Mouse (Mus musculus) lung, embryonic 16.5 days (tissue): ENCODE measurements around the gene Hoxc11. TPM values are rescaled to one million over a fixed set of nuclear protein-coding genes. Genes with fewer than 3 reads are reported as not detected.

ENCODE experiments used
- ATAC-seq: fragments of 200-750 bp; cut with Nextera tagmentation; 2 replicates; pipeline ENCODE4 v1.8.0; 2017; ENCODE audit warnings: low read depth, mild to moderate bottlenecking, moderate library complexity
- H3K27ac ChIP-seq: fragments of 300-500 bp; sonication (generic); 2 replicates; pipeline ENCODE4 v1.5.1; 2014; ENCODE audit warnings: mild to moderate bottlenecking, control low read depth, low read length
- H3K27me3 ChIP-seq: fragments of 300-500 bp; sonication (generic); 2 replicates; pipeline ENCODE4 v1.6.1; 2014; ENCODE audit warnings: low read depth, low read length, mixed read lengths; ENCODE audit not compliant: control insufficient read depth, insufficient read depth
- H3K36me3 ChIP-seq: fragments of 300-500 bp; sonication (generic); 2 replicates; pipeline ENCODE4 v1.6.1; 2014; ENCODE audit warnings: low read length; ENCODE audit not compliant: control insufficient read depth, insufficient read depth
- H3K4me1 ChIP-seq: fragments of 300-500 bp; sonication (generic); replicated peaks from 2 replicates; pipeline ENCODE4 v1.6.1; 2014; ENCODE audit warnings: low read length, mixed read lengths; ENCODE audit not compliant: control insufficient read depth, insufficient read depth
- H3K4me2 ChIP-seq: fragments of 300-500 bp; sonication (generic); 2 replicates; pipeline ENCODE4 v1.6.1; 2014; ENCODE audit warnings: low read depth, low read length, control low read depth
- H3K4me3 ChIP-seq: fragments of 300-500 bp; sonication (generic); 2 replicates; pipeline ENCODE4 v1.5.1; 2014; ENCODE audit warnings: mild to moderate bottlenecking, low read length, control low read depth
- H3K9ac ChIP-seq: fragments of 300-500 bp; sonication (generic); 2 replicates; pipeline ENCODE4 v1.6.1; 2014; ENCODE audit warnings: low read length, control low read depth
- H3K9me3 ChIP-seq: fragments of 300-500 bp; sonication (generic); 2 replicates; pipeline ENCODE4 v1.6.1; 2016; ENCODE audit warnings: low read length; ENCODE audit not compliant: control insufficient read depth
- WGBS: fragments of 180-500 bp; shearing (Covaris S2); extraction: QIAGEN DNeasy Blood & Tissue Kit; methylation state at CpG from one replicate; pipeline ENCODE4 v1.1.7; 2014; 5-methylcytosine and 5-hydroxymethylcytosine counted together
- polyA plus RNA-seq: library from polyadenylated mRNA; unstranded; fragments of >200 nt; fragmentation: Nextera tagmentation; extraction: Ambion mirVana; gene quantifications from 2 replicates; pipeline ENCODE4 v1.2.1, GENCODE M21; 2015

Gene Hoxc11
- polyA plus RNA-seq, 1 experiment from 2014 or later: not detected

- H3K4me2 ChIP-seq: no peak overlapping the region
- no peaks in the 10 kb centered on the region for H3K9me3 ChIP-seq
- WGBS: 2% methylated on average over 13 of the region's 13 CpGs
- no peaks in the 10 kb centered on the region for H3K36me3 ChIP-seq
- peaks cover 95% of the 10 kb centered on the region for H3K27me3 ChIP-seq
- H3K27ac ChIP-seq: no peak overlapping the region
- no peak overlapping the region for H3K4me3 ChIP-seq
- no peak for ATAC-seq
- H3K4me1 ChIP-seq: peaks cover 4% of the 10 kb centered on the region; the same call in 1 of the 2 replicates
- H3K9ac ChIP-seq: no peak overlapping the region
Measured at GRCm38 (mm10) chr15:102962492-102962891, 8.3 kb downstream of the Hoxc11 start.

- ATAC-seq: no peak
- H3K27ac ChIP-seq: no peak overlapping the region
- H3K4me2 ChIP-seq: no peak overlapping the region
- H3K4me1 ChIP-seq: peaks cover 4% of the 10 kb centered on the region; the same call in 1 of the 2 replicates
- H3K9ac ChIP-seq: no peak overlapping the region
- 2% methylated on average over 8 of the region's 8 CpGs for whole genome bisulfite sequencing
- H3K36me3 ChIP-seq: no peaks in the 10 kb centered on the region
- no peaks in the 10 kb centered on the region for H3K9me3 ChIP-seq
- H3K4me3 ChIP-seq: no peak overlapping the region
- H3K27me3 ChIP-seq: peaks cover 94% of the 10 kb centered on the region
Measured at GRCm38 (mm10) chr15:102963259-102963658, 9.0 kb downstream of the Hoxc11 start.

- Histone ChIP-seq H3K27me3 (peaks cover 95% of the 10 kb centered on the region), H3K4me2 (no peak overlapping the region), H3K9ac (no peak overlapping the region), H3K36me3 (no peaks in the 10 kb centered on the region), H3K9me3 (no peaks in the 10 kb centered on the region), H3K27ac (no peak overlapping the region), H3K4me1 (peaks cover 4% of the 10 kb centered on the region; the same call in 1 of the 2 replicates), H3K4me3 (no peak overlapping the region)
- ATAC-seq: peak; percentile 45; the same call in 1 of the 2 replicates
- WGBS: 2% methylated on average over 28 of the region's 28 CpGs
Measured at GRCm38 (mm10) chr15:102963671-102964640, 9.7 kb downstream of the Hoxc11 start.

GRCm38 (mm10) chr15:102965003-102965891, 11.0 kb downstream of the Hoxc11 start:
- Histone ChIP-seq H3K4me3 (no peak overlapping the region), H3K4me2 (no peak overlapping the region)
- WGBS: 4% methylated on average over 26 of the region's 26 CpGs

DNA sequence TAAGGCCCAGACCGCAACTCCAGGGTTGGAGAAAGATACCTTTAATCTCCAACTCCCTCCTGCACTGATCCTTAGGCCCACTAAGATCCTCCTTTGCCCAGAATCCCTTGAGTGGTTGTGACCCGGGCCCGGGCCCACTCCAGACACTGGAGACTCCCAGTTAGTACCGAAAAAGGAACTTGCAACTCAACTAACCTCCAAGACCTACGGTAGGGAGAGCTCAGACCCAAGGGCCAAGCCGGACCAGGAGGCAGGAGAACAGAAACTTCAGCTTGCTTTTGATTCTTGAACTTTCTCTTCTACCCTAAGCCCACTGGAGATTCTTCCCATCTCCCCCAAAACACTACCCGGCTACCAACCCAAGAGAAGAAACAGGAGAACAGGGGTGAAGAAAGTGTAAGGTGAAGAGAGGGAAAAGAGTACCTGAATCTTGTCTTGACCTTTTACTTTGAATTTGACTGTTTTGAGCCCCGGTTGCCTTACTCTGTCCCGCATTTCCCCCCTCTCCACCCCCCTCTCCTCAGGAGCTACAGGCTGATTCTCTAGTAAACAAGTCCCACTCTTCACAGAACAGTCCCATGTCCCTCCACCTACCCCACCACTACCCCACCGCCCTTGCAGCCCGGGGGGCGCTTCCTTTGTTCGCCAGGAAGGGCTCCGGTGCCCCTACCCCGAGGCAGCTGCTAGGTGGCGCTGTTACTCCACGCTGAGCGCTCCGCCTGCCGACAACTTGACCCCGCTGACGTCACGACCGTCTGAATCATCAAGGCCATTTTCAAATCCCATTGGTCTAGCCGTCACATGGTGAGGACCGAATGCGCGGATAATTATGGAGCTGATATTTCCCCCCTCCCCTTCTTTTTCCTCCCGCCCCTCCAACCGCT, 11.9 kb downstream of the Hoxc11 start:
- Histone ChIP-seq H3K4me2 (0 out of 2 replicates have a peak overlapping the region, but pooled peaks have one; percentile 1), H3K36me3 (no peaks in the 10 kb centered on the region), H3K4me1 (peaks cover 4% of the 10 kb centered on the region; the same call in 1 of the 2 replicates), H3K4me3 (peak overlapping the region; percentile 9; the same call in 1 of the 2 replicates), H3K27ac (no peak overlapping the region), H3K9me3 (no peaks in the 10 kb centered on the region), H3K27me3 (peaks cover 96% of the 10 kb centered on the region), H3K9ac (no peak overlapping the region)
- WGBS: 3% methylated on average over 29 of the region's 30 CpGs
- peak; percentile 47; the same call in 1 of the 2 replicates for ATAC-seq

More at GRCm38 (mm10) chr15:102965003-102965891, 11.0 kb downstream of the Hoxc11 start:
- Histone ChIP-seq H3K36me3 (no peaks in the 10 kb centered on the region), H3K4me1 (peaks cover 4% of the 10 kb centered on the region; the same call in 1 of the 2 replicates), H3K9ac (no peak overlapping the region), H3K9me3 (no peaks in the 10 kb centered on the region), H3K27ac (no peak overlapping the region), H3K27me3 (peaks cover 96% of the 10 kb centered on the region)
- no peak for ATAC-seq

- H3K4me3 ChIP-seq: peak within 1 kb of the TSS; percentile 9; the same call in 1 of the 2 replicates
- no peaks in the 10 kb centered on the region for H3K36me3 ChIP-seq
- peaks cover 4% of the 10 kb centered on the region; the same call in 1 of the 2 replicates for H3K4me1 ChIP-seq
- H3K4me2 ChIP-seq: 0 out of 2 replicates have a peak within 1 kb of the TSS, but pooled peaks have one; percentile 1
- no peak within 1 kb of the TSS for H3K9ac ChIP-seq
- H3K27me3 ChIP-seq: peaks cover 96% of the 10 kb centered on the region
- no peaks in the 10 kb centered on the region for H3K9me3 ChIP-seq
- WGBS: 1% methylated on average over 27 of the region's 27 CpGs
- 0 out of 2 replicates have a peak, but pooled peaks have one; percentile 28 for ATAC-seq
- H3K27ac ChIP-seq: no peak within 1 kb of the TSS
Measured at GRCm38 (mm10) chr15:102966776-102967311, 12.6 kb downstream of the Hoxc11 start, which contains the start of gene Hoxc10. TSS of gene Hoxc10 (plus strand) at chr15:102966796.

DNA sequence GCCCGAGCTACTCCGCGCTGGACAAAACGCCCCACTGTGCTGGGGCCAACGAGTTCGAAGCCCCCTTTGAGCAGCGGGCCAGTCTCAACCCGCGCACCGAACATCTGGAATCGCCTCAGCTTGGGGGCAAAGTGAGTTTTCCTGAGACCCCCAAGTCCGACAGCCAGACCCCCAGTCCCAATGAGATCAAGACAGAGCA, 13.0 kb downstream of the Hoxc11 start, which contains the start of gene Hoxc5:
Hoxc5 (plus strand) TSS at position 132 of the 199 bp plus-strand sequence.
- peaks cover 99% of the 10 kb centered on the region for H3K27me3 ChIP-seq

More for the DNA sequence above, 13.0 kb downstream of the Hoxc11 start, which contains the start of gene Hoxc5:
- Histone ChIP-seq H3K4me2 (0 out of 2 replicates have a peak within 1 kb of the TSS, but pooled peaks have one; percentile 1), H3K36me3 (no peaks in the 10 kb centered on the region), H3K4me3 (peak within 1 kb of the TSS; percentile 9; the same call in 1 of the 2 replicates), H3K9me3 (no peaks in the 10 kb centered on the region), H3K27ac (no peak within 1 kb of the TSS), H3K4me1 (peaks cover 4% of the 10 kb centered on the region; the same call in 1 of the 2 replicates), H3K9ac (no peak within 1 kb of the TSS)
- ATAC-seq: no peak
- WGBS: 4% methylated on average over 12 of the region's 12 CpGs
